Mouse (Mus musculus) thymus, adult 2 months (tissue): Measurements from ENCODE around the gene Upk1b.

Experiments
- CTCF ChIP-seq: fragments of 200-500 bp; IDR thresholded peaks from 2 replicates; pipeline ENCODE4 v1.5.1; 2012; ENCODE audit warnings: mild to moderate bottlenecking, control low read depth, low read length, moderate library complexity, borderline replicate concordance; ENCODE audit not compliant: control insufficient read depth, poor library complexity, insufficient read depth; ENCODE audit errors: extremely low read depth
- POLR2A ChIP-seq: fragments of 200-500 bp; IDR thresholded peaks from 2 replicates; pipeline ENCODE4 v1.6.1; 2012; ENCODE audit warnings: mild to moderate bottlenecking, low read length, control low read depth, moderate library complexity; ENCODE audit not compliant: control insufficient read depth, poor library complexity, insufficient read depth; ENCODE audit errors: extremely low read depth

DNA sequence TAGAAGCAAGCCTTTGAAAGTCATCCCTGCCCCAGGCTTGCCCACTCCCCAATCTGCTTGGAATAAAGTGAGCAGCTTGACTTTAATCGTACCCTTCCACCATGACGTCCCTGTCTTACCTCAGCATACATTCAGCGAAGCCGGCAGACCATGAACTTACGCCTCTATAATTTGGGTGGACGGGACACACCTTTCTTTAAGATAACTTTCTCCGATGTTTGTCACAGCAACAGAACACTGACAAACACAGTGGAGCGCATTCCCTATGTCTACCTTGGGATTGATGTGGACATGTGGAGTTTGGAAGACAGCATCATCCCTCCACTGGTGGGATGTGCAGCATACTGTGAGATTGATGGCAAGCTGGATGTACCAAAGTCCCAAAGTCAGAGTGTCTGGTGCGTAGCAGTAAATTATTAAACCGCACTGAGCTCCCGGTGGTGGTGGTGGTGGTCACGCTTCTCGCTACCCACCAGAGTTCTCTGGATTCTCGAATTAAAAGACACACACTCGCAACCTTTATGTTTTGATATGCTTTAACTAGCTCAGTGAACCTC, 71.5 kb downstream of the Upk1b start:
- no peak for TF ChIP-seq CTCF
- no peak for TF ChIP-seq POLR2A
